Mouse (Mus musculus) testis, adult 2 months (tissue): ENCODE data around the gene Fn1. TPM values are rescaled to one million over a fixed set of nuclear protein-coding genes. Genes with fewer than 3 reads are reported as not detected.

ENCODE experiments used
- H3K27ac ChIP-seq: fragments of 200-500 bp; 2 replicates; pipeline ENCODE4 v1.5.1; 2012; ENCODE audit warnings: low read depth, low read length; ENCODE audit not compliant: control insufficient read depth, insufficient read depth
- H3K27me3 ChIP-seq: fragments of 200-500 bp; 2 replicates; pipeline ENCODE4 v1.6.1; 2012; ENCODE audit warnings: mild to moderate bottlenecking, low read length, moderate library complexity; ENCODE audit not compliant: control insufficient read depth, insufficient read depth
- H3K36me3 ChIP-seq: fragments of 200-500 bp; 2 replicates; pipeline ENCODE4 v1.6.1; 2012; ENCODE audit warnings: mild to moderate bottlenecking, low read length; ENCODE audit not compliant: control insufficient read depth, insufficient read depth
- H3K4me1 ChIP-seq: fragments of 200-500 bp; 2 replicates; pipeline ENCODE4 v1.6.1; 2012; ENCODE audit warnings: low read length; ENCODE audit not compliant: control insufficient read depth, insufficient read depth
- H3K4me3 ChIP-seq: fragments of 200-500 bp; 2 replicates; pipeline ENCODE4 v1.5.1; 2012; ENCODE audit warnings: low read depth, mild to moderate bottlenecking, low read length, moderate library complexity, mixed read lengths; ENCODE audit not compliant: control insufficient read depth
- CTCF ChIP-seq: fragments of 200-500 bp; IDR thresholded peaks from 2 replicates; pipeline ENCODE4 v1.5.1; 2012; ENCODE audit warnings: low read depth, mild to moderate bottlenecking, inconsistent platforms, low read length, moderate library complexity; ENCODE audit not compliant: control insufficient read depth, insufficient read depth, insufficient replicate concordance
- POLR2A ChIP-seq: fragments of 200-500 bp; IDR thresholded peaks from 2 replicates; pipeline ENCODE4 v1.6.1; 2012; ENCODE audit warnings: low read depth, mild to moderate bottlenecking, inconsistent platforms, low read length, moderate library complexity; ENCODE audit not compliant: control insufficient read depth
- polyA plus RNA-seq: library from polyadenylated mRNA; depleted of rRNA; stranded (reverse); fragments of >200 nt; gene quantifications from 2 replicates; pipeline ENCODE4 v1.2.3, GENCODE M21; 2012

Gene Fn1
- polyA plus RNA-seq, 1 experiment: 15.8 TPM

GRCm38 (mm10) chr1:71595365-71595764 lies 57.6 kb downstream of the Fn1 start:
- no peaks in the 10 kb centered on the region for H3K36me3 ChIP-seq

GRCm38 (mm10) chr1:71594268-71594667 lies 58.7 kb downstream of the Fn1 start:
- no peak overlapping the region for H3K27ac ChIP-seq
- no peak overlapping the region for H3K4me3 ChIP-seq
- no peak for TF ChIP-seq POLR2A
- no peak for TF ChIP-seq CTCF
- H3K36me3 ChIP-seq: no peaks in the 10 kb centered on the region
- H3K4me1 ChIP-seq: no peaks in the 10 kb centered on the region
- H3K27me3 ChIP-seq: no peaks in the 10 kb centered on the region

More at GRCm38 (mm10) chr1:71595365-71595764, 57.6 kb downstream of the Fn1 start:
- H3K27me3 ChIP-seq: no peaks in the 10 kb centered on the region
- no peak overlapping the region for H3K27ac ChIP-seq
- TF ChIP-seq CTCF (no peak), POLR2A (no peak)
- no peaks in the 10 kb centered on the region for H3K4me1 ChIP-seq
- H3K4me3 ChIP-seq: no peak overlapping the region

GRCm38 (mm10) chr1:71593184-71593583 lies 59.8 kb downstream of the Fn1 start:
- no peaks in the 10 kb centered on the region for H3K27me3 ChIP-seq
- no peaks in the 10 kb centered on the region for H3K36me3 ChIP-seq
- no peak overlapping the region for H3K27ac ChIP-seq
- TF ChIP-seq POLR2A (no peak), CTCF (no peak)
- H3K4me1 ChIP-seq: no peaks in the 10 kb centered on the region
- H3K4me3 ChIP-seq: no peak overlapping the region

- Histone ChIP-seq H3K4me3 (no peak overlapping the region), H3K27ac (no peak overlapping the region), H3K27me3 (no peaks in the 10 kb centered on the region), H3K4me1 (no peaks in the 10 kb centered on the region), H3K36me3 (no peaks in the 10 kb centered on the region)
- TF ChIP-seq POLR2A: no peak
- TF ChIP-seq CTCF: no peak
Observed at GRCm38 (mm10) chr1:71590038-71590437, 63.0 kb downstream of the Fn1 start.

GRCm38 (mm10) chr1:71586658-71587057 lies 66.3 kb downstream of the Fn1 start:
- H3K27ac ChIP-seq: no peak overlapping the region
- TF ChIP-seq CTCF (no peak), POLR2A (no peak)
- no peaks in the 10 kb centered on the region for H3K4me1 ChIP-seq
- H3K4me3 ChIP-seq: no peak overlapping the region
- H3K36me3 ChIP-seq: no peaks in the 10 kb centered on the region
- no peaks in the 10 kb centered on the region for H3K27me3 ChIP-seq

- Histone ChIP-seq H3K4me1 (no peaks in the 10 kb centered on the region), H3K4me3 (no peak overlapping the region), H3K27ac (no peak overlapping the region), H3K36me3 (no peaks in the 10 kb centered on the region), H3K27me3 (no peaks in the 10 kb centered on the region)
- TF ChIP-seq CTCF (no peak), POLR2A (no peak)
Observed at GRCm38 (mm10) chr1:71583900-71584299, 69.1 kb downstream of the Fn1 start.

- H3K36me3 ChIP-seq: no peaks in the 10 kb centered on the region
- no peaks in the 10 kb centered on the region for H3K27me3 ChIP-seq
- H3K4me1 ChIP-seq: no peaks in the 10 kb centered on the region
- H3K27ac ChIP-seq: no peak overlapping the region
- TF ChIP-seq CTCF: no peak
- TF ChIP-seq POLR2A: no peak
- no peak overlapping the region for H3K4me3 ChIP-seq
Observed at GRCm38 (mm10) chr1:71583302-71583701, 69.7 kb downstream of the Fn1 start.

- Histone ChIP-seq H3K27ac (no peak overlapping the region), H3K27me3 (no peaks in the 10 kb centered on the region), H3K4me3 (no peak overlapping the region), H3K4me1 (no peaks in the 10 kb centered on the region), H3K36me3 (no peaks in the 10 kb centered on the region)
- TF ChIP-seq CTCF (no peak), POLR2A (no peak)
Observed at GRCm38 (mm10) chr1:71580408-71580807, 72.6 kb downstream of the Fn1 start.
